Mouse (Mus musculus) 3T3-L1 (cell line): ENCODE measurements around the gene Fbxo44.
A peak's percentile ranks its signal among the peaks of the same experiment; 100 is the strongest.

Source experiments
- DNase-seq: peaks from one replicate; pipeline ENCODE4 v3.0.0-alpha.2; 2015; ENCODE audit warnings: low read depth, low spot score

Gene Fbxo44

GRCm38 (mm10) chr4:148165551-148165950, 5.3 kb upstream of the Fbxo44 start:
- DNase-seq = no peak

GRCm38 (mm10) chr4:148164461-148164860, 4.2 kb upstream of the Fbxo44 start:
- no peak for DNase-seq

GRCm38 (mm10) chr4:148164002-148164439, 3.7 kb upstream of the Fbxo44 start:
- no peak for DNase-seq

- DNase-seq = peak; percentile 95
Measured at GRCm38 (mm10) chr4:148159544-148160435, 492 bp downstream of the Fbxo44 start.

- DNase-seq = no peak
Measured at GRCm38 (mm10) chr4:148158436-148159348, 1.6 kb downstream of the Fbxo44 start.

GRCm38 (mm10) chr4:148154982-148155381, 5.3 kb downstream of the Fbxo44 start:
- peak; percentile 79 for DNase-seq

GRCm38 (mm10) chr4:148154006-148154405, 6.3 kb downstream of the Fbxo44 start:
- DNase-seq = no peak

- no peak for DNase-seq
Measured at GRCm38 (mm10) chr4:148152547-148152946, 7.7 kb downstream of the Fbxo44 start.

- peak; percentile 93 for DNase-seq
Measured at GRCm38 (mm10) chr4:148151267-148152168, 8.8 kb downstream of the Fbxo44 start, which contains the start of gene Fbxo6. Fbxo6 (minus strand) TSS chr4:148152140.

GRCm38 (mm10) chr4:148150953-148151266, 9.4 kb downstream of the Fbxo44 start:
- DNase-seq = no peak

GRCm38 (mm10) chr4:148150242-148150641, 10.0 kb downstream of the Fbxo44 start:
- no peak for DNase-seq

- no peak for DNase-seq
Measured at GRCm38 (mm10) chr4:148149540-148149939, 10.7 kb downstream of the Fbxo44 start.

GRCm38 (mm10) chr4:148147714-148148113, 12.6 kb downstream of the Fbxo44 start:
- no peak for DNase-seq

GRCm38 (mm10) chr4:148143721-148144120, 16.6 kb downstream of the Fbxo44 start:
- no peak for DNase-seq

- peak; percentile 93 for DNase-seq
Measured at GRCm38 (mm10) chr4:148140098-148141011, 19.9 kb downstream of the Fbxo44 start.

GRCm38 (mm10) chr4:148139767-148140097, 20.6 kb downstream of the Fbxo44 start:
- DNase-seq = no peak

GRCm38 (mm10) chr4:148137503-148137902, 22.8 kb downstream of the Fbxo44 start:
- DNase-seq = no peak

- DNase-seq = no peak
Measured at GRCm38 (mm10) chr4:148134988-148135387, 25.3 kb downstream of the Fbxo44 start.

- no peak for DNase-seq
Measured at GRCm38 (mm10) chr4:148131497-148132081, 28.7 kb downstream of the Fbxo44 start.
